In genomic region chr7:97211117-97211516, GRCm38 (mm10) we compare ENCODE assay signal across 12 mouse cellular contexts.
DNase-seq lines count a peak whose midpoint lies in the region; ATAC-seq and TF ChIP-seq lines count a peak whose summit lies in the region.
"Had no signal": no experiment of that assay in that cellular context is flagged by ENCODE, and none has a peak within 500 bp of the region (broad histone marks: within the 10 kb centered on the region; RNA-seq: fewer than 3 reads in every experiment).

No protein-coding gene starts in this region.

- no peak overlapping the region for H3K9ac ChIP-seq in lung, postnatal 0 days (replicated peaks; ENCODE audit: low read depth)
- H3K9ac ChIP-seq: forebrain, embryonic 12.5 days; limb, embryonic 12.5 days; neural tube, embryonic 12.5 days had no signal

- H3K4me3 ChIP-seq in lung, postnatal 0 days (ENCODE audit: low read depth, low read length) = no peak overlapping the region
- H3K4me3 ChIP-seq: forebrain, embryonic 12.5 days; limb, embryonic 12.5 days; neural tube, embryonic 12.5 days had no signal

- no peak for TF ChIP-seq CTCF in lung, postnatal 0 days (IDR thresholded peaks at IDR 0.05)

- ATAC-seq in lung, postnatal 0 days = peak; percentile 81
- no peak for ATAC-seq in activated CD4-positive, CD25-positive, alpha-beta regulatory T cell, adult 4 months

- TF ChIP-seq EP300 in lung, postnatal 0 days (IDR thresholded peaks at IDR 0.05) = peak; percentile 96

- no peaks in the 10 kb centered on the region for H3K27me3 ChIP-seq in lung, postnatal 0 days (replicated peaks; ENCODE audit: insufficient read depth, low read length)
- no peaks in the 10 kb centered on the region for H3K27me3 ChIP-seq in splenic B cell, adult 2 months (ENCODE audit: control insufficient read depth, insufficient read depth, low read length, poor library complexity, severe bottlenecking)
- H3K27me3 ChIP-seq: forebrain, embryonic 12.5 days; limb, embryonic 12.5 days; neural tube, embryonic 12.5 days had no signal

- no peak overlapping the region for H3K27ac ChIP-seq in lung, postnatal 0 days (ENCODE audit: low read length)
- H3K27ac ChIP-seq: forebrain, embryonic 12.5 days; limb, embryonic 12.5 days; neural tube, embryonic 12.5 days had no signal

- 62% methylated on average over 4 of the region's 4 CpGs for WGBS in lung, postnatal 0 days

- no peaks in the 10 kb centered on the region for H3K4me1 ChIP-seq in lung, postnatal 0 days (ENCODE audit: insufficient read depth, low read depth, low read length)
- H3K4me1 ChIP-seq: forebrain, embryonic 12.5 days; limb, embryonic 12.5 days; neural tube, embryonic 12.5 days had no signal

- peak; percentile 66 for DNase-seq in layer of hippocampus, adult 9-11 months
- no peak for DNase-seq in layer of hippocampus, postnatal 36 days
- DNase-seq in c-Kit-positive CD71-negative TER-119-negative erythroid progenitor cells, embryonic 14.5 days (ENCODE audit: low read depth) = peak; percentile 65
- peak; percentile 86 for DNase-seq in lung, postnatal 0 days (ENCODE audit: low spot score)
- DNase-seq in splenic B cell, adult 2 months (ENCODE audit: low read depth, low spot score) = peak; percentile 38
- DNase-seq in left cerebral cortex, adult 11 months (ENCODE audit: low spot score) = no peak
- DNase-seq in testis, postnatal 14 days (ENCODE audit: low spot score) = no peak
- DNase-seq: kidney, postnatal 10 days had no signal

- H3K9me3 ChIP-seq in lung, postnatal 0 days (ENCODE audit: low read length) = no peaks in the 10 kb centered on the region
- H3K9me3 ChIP-seq: forebrain, embryonic 12.5 days; limb, embryonic 12.5 days; neural tube, embryonic 12.5 days had no signal

- no peaks in the 10 kb centered on the region for H3K36me3 ChIP-seq in lung, postnatal 0 days (ENCODE audit: insufficient read depth, low read length)
- H3K36me3 ChIP-seq in splenic B cell, adult 2 months (ENCODE audit: control insufficient read depth, insufficient read depth, low read length, poor library complexity, severe bottlenecking) = no peaks in the 10 kb centered on the region
- H3K36me3 ChIP-seq: forebrain, embryonic 12.5 days; limb, embryonic 12.5 days; neural tube, embryonic 12.5 days had no signal

- no peak overlapping the region for H3K4me2 ChIP-seq in lung, postnatal 0 days (replicated peaks; ENCODE audit: low read depth, low read length)
- H3K4me2 ChIP-seq: forebrain, embryonic 12.5 days; limb, embryonic 12.5 days; neural tube, embryonic 12.5 days had no signal

Comparison
In these comparisons a context has a peak if more than half of its experiments do, and no peak if none do; other contexts are left out.
1. DNase-seq: peak in layer of hippocampus, adult 9-11 months (single experiment), c-Kit-positive CD71-negative TER-119-negative erythroid progenitor cells, embryonic 14.5 days (single experiment), lung, postnatal 0 days (single experiment) and splenic B cell, adult 2 months (single experiment); none in layer of hippocampus, postnatal 36 days (0 of 2), left cerebral cortex, adult 11 months (single experiment) and testis, postnatal 14 days (single experiment).